Mouse (Mus musculus): ENCODE measurements around the gene Map1b. TPM values are rescaled to one million over a fixed set of nuclear protein-coding genes. Genes with fewer than 3 reads are reported as not detected.

Map1b gene
- polyA plus RNA-seq, 1 experiment, result 196 TPM

GRCm38 (mm10) chr13:99466064-99466463, 50.3 kb downstream of the Map1b start:
- Histone ChIP-seq H3K4me3 (ENCODE audit: insufficient read depth, low read depth, low read length) (no peak overlapping the region), H3K4me1 (ENCODE audit: control insufficient read depth, insufficient read depth, low read length) (peaks cover 12% of the 10 kb centered on the region), H3K27ac (ENCODE audit: insufficient read depth, low read depth, low read length) (no peak overlapping the region)
- 86% methylated on average over 2 of the region's 2 CpGs for WGBS
- no peak for TF ChIP-seq POLR2A (IDR thresholded peaks at IDR 0.05; ENCODE audit: insufficient read depth, low read depth, low read length)
- no peak for TF ChIP-seq CTCF (IDR thresholded peaks at IDR 0.05; ENCODE audit: insufficient read depth, low read depth, low read length)

DNA sequence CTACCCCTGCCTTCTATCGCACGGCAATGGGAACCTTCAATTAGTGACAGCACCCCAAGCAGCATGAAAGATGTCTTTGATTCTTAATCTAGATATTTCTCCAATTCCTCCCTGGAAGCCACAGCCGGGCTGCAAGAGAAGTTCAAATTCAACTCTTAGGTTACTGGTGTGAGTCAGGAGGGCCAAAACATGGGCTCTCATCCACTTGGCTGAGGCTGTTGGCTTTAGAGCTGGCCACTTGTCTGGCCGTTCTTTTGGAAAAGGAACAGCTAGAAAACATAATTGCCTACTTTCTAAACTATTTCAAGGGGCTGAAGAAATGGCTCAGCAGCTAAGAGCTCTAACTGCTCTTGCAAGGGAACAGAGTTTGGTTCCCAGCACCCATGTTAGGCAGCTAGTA, 51.8 kb downstream of the Map1b start:
- no peak for TF ChIP-seq POLR2A (IDR thresholded peaks at IDR 0.05; ENCODE audit: insufficient read depth, low read depth, low read length)
- no peak overlapping the region for H3K4me3 ChIP-seq (ENCODE audit: insufficient read depth, low read depth, low read length)
- H3K4me1 ChIP-seq (ENCODE audit: control insufficient read depth, insufficient read depth, low read length), result peaks cover 9% of the 10 kb centered on the region
- 57% methylated on average over 4 of the region's 4 CpGs for WGBS
- no peak overlapping the region for H3K27ac ChIP-seq (ENCODE audit: insufficient read depth, low read depth, low read length)

DNA sequence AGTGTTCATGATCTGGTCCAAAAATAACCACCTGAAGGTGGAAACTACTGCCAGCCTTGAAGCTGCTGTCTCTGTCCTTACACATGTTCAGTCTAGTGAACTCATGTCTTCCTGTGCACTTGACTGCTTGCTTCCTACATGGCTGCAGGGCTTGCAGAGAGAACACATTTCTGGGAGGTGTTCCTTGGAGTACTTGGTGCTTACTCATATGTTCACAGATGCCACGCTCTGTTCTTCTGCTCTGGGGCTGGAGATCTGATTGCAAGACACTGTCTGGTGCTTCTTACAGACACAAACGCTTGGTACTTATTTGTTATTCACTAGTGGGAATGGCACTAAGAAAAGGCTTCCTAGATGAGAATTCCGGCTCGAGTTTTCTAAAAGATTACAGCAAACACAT, 54.5 kb downstream of the Map1b start:
- TF ChIP-seq CTCF (IDR thresholded peaks at IDR 0.05; ENCODE audit: insufficient read depth, low read depth, low read length), result no peak
- no peak for TF ChIP-seq POLR2A (IDR thresholded peaks at IDR 0.05; ENCODE audit: insufficient read depth, low read depth, low read length)
- Histone ChIP-seq H3K4me1 (ENCODE audit: control insufficient read depth, insufficient read depth, low read length) (peaks cover 17% of the 10 kb centered on the region), H3K4me3 (ENCODE audit: insufficient read depth, low read depth, low read length) (no peak overlapping the region), H3K27ac (ENCODE audit: insufficient read depth, low read depth, low read length) (no peak overlapping the region; the same call in 1 of the 2 replicates)
- WGBS, result 43% methylated on average over 4 of the region's 4 CpGs

DNA sequence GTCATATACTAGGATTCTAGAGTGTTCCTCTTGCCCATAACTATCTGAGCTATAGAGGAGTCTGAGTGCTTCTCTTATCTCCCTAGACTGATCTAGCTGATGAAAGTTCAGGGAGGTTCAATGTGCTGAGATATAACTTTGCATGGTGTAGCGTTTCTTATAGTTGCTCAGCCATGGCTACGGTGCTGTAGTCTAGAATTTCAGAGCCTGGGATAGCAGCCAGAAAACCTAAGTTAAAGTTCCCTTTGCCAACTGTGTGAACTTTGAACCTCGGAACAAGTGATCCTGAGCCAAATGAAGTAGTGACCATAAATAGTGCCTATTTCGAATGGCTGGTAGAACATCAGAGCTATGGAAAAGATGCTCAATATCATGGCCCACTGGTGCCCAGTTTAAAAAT, 56.7 kb downstream of the Map1b start:
- H3K27ac ChIP-seq (ENCODE audit: insufficient read depth, low read depth, low read length), result no peak overlapping the region
- peaks cover 17% of the 10 kb centered on the region for H3K4me1 ChIP-seq (ENCODE audit: control insufficient read depth, insufficient read depth, low read length)
- H3K4me3 ChIP-seq (ENCODE audit: insufficient read depth, low read depth, low read length), result no peak overlapping the region
- WGBS, result 66% methylated on average over 4 of the region's 4 CpGs
- TF ChIP-seq CTCF (IDR thresholded peaks at IDR 0.05; ENCODE audit: insufficient read depth, low read depth, low read length) (no peak), POLR2A (IDR thresholded peaks at IDR 0.05; ENCODE audit: insufficient read depth, low read depth, low read length) (no peak)

- Histone ChIP-seq H3K4me3 (ENCODE audit: insufficient read depth, low read depth, low read length) (no peak overlapping the region), H3K4me1 (ENCODE audit: control insufficient read depth, insufficient read depth, low read length) (peaks cover 17% of the 10 kb centered on the region), H3K27ac (ENCODE audit: insufficient read depth, low read depth, low read length) (peak overlapping the region; percentile 24; the same call in 1 of the 2 replicates)
- TF ChIP-seq CTCF (IDR thresholded peaks at IDR 0.05; ENCODE audit: insufficient read depth, low read depth, low read length), result no peak
- TF ChIP-seq POLR2A (IDR thresholded peaks at IDR 0.05; ENCODE audit: insufficient read depth, low read depth, low read length), result no peak
- WGBS, result 30% methylated on average over 12 of the region's 12 CpGs
These were observed 57.5 kb downstream of the Map1b start for GRCm38 (mm10) chr13:99458658-99459386.

DNA sequence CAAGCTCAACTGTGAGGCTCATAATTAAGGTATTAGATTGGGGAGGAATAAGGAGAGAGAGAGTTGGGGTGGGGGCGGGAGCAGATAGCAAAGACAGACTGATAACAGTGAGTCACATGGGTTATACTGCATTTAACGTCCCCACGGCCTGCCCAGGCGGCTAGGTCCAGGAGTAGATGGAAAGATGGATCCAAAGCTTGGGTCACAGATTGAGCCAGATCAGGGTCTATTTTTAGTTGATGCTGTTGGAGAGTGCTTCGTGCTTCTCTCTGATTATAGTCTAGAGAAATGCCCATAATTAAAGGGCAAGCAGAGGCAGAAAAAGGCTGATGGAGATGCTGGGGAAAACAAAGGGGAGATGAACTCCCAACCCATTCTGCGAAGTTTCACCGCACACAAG, 61.4 kb downstream of the Map1b start:
- H3K27ac ChIP-seq (ENCODE audit: insufficient read depth, low read depth, low read length), result no peak overlapping the region
- no peak overlapping the region for H3K4me3 ChIP-seq (ENCODE audit: insufficient read depth, low read depth, low read length)
- TF ChIP-seq POLR2A (IDR thresholded peaks at IDR 0.05; ENCODE audit: insufficient read depth, low read depth, low read length) (no peak), CTCF (IDR thresholded peaks at IDR 0.05; ENCODE audit: insufficient read depth, low read depth, low read length) (no peak)
- H3K4me1 ChIP-seq (ENCODE audit: control insufficient read depth, insufficient read depth, low read length), result peaks cover 21% of the 10 kb centered on the region
- 35% methylated on average over 7 of the region's 7 CpGs for WGBS

GRCm38 (mm10) chr13:99452444-99452843, 63.9 kb downstream of the Map1b start:
- 80% methylated on average over 3 of the region's 3 CpGs for WGBS
- peaks cover 26% of the 10 kb centered on the region for H3K4me1 ChIP-seq (ENCODE audit: control insufficient read depth, insufficient read depth, low read length)

DNA sequence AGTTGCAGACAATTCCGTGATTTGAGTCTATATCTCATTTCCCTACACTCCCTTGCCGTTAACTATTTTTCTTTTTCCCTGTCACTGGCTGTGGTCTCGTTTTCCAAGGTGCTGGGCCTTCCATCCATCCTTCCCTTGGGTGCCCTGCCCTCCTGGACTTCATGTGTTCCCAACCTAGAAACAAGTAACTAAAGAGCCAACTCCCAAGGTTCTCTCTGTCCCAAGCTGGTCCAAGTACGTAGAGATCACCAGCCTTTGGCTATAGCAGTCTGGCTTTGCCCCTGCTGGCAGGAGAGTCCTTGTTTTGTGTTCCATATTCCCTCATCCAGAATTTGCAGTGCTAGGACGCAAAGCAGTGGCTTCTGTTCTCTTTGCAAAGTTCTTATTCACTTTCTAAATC, 65.1 kb downstream of the Map1b start:
- Histone ChIP-seq H3K4me1 (ENCODE audit: control insufficient read depth, insufficient read depth, low read length) (peaks cover 31% of the 10 kb centered on the region), H3K4me3 (ENCODE audit: insufficient read depth, low read depth, low read length) (no peak overlapping the region), H3K27ac (ENCODE audit: insufficient read depth, low read depth, low read length) (no peak overlapping the region)
- TF ChIP-seq POLR2A (IDR thresholded peaks at IDR 0.05; ENCODE audit: insufficient read depth, low read depth, low read length), result no peak
- no peak for TF ChIP-seq CTCF (IDR thresholded peaks at IDR 0.05; ENCODE audit: insufficient read depth, low read depth, low read length)
- WGBS, result 69% methylated on average over 5 of the region's 5 CpGs

More at GRCm38 (mm10) chr13:99452444-99452843, 63.9 kb downstream of the Map1b start:
- H3K4me3 ChIP-seq (ENCODE audit: insufficient read depth, low read depth, low read length), result no peak overlapping the region
- TF ChIP-seq POLR2A (IDR thresholded peaks at IDR 0.05; ENCODE audit: insufficient read depth, low read depth, low read length) (no peak), CTCF (IDR thresholded peaks at IDR 0.05; ENCODE audit: insufficient read depth, low read depth, low read length) (no peak)
- no peak overlapping the region for H3K27ac ChIP-seq (ENCODE audit: insufficient read depth, low read depth, low read length)

- Histone ChIP-seq H3K4me3 (ENCODE audit: insufficient read depth, low read depth, low read length) (no peak overlapping the region), H3K27ac (ENCODE audit: insufficient read depth, low read depth, low read length) (no peak overlapping the region), H3K4me1 (ENCODE audit: control insufficient read depth, insufficient read depth, low read length) (peaks cover 34% of the 10 kb centered on the region)
- 63% methylated on average over 7 of the region's 7 CpGs for WGBS
- TF ChIP-seq POLR2A (IDR thresholded peaks at IDR 0.05; ENCODE audit: insufficient read depth, low read depth, low read length) (no peak), CTCF (IDR thresholded peaks at IDR 0.05; ENCODE audit: insufficient read depth, low read depth, low read length) (no peak)
These were observed 65.6 kb downstream of the Map1b start for GRCm38 (mm10) chr13:99450766-99451165.

Measured in olfactory bulb, adult 2 months (tissue).